Mouse (Mus musculus): ENCODE data around the gene Trim28.

DNA sequence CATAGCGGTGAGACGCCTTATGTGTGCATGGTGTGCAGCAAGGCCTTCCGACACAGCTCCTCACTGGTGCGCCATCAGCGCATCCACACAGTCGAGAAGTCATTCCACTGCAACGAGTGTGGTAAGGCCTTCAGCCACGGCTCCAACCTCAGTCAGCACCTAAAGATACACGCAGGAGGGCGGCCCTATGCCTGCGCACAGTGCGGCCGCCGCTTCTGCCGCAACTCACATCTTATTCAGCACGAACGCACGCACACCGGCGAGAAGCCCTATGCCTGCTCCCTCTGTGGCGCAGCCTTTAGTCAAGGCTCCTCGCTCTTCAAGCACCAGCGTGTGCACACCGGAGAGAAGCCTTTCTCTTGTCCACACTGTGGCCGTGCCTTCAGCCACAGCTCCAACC, 28.0 kb upstream of the Trim28 start:
- TF ChIP-seq CTCF (IDR thresholded peaks at IDR 0.05; ENCODE audit: borderline replicate concordance, insufficient read depth, low read depth, low read length) (no peak), POLR2A (IDR thresholded peaks at IDR 0.05; ENCODE audit: borderline replicate concordance, insufficient read depth, low read length) (no peak)
